Mouse (Mus musculus) heart, adult 2 months (tissue): ENCODE measurements at regions not wholly inside any gene's neighbourhood (a gene's known extent, or its start where the extent isn't known, plus 50 kb on each side); places are given as distances from the start of the nearest gene placed in this dataset.
"Not testable (repeated sequence)": the region's sequence is repeated elsewhere in the genome, so short reads cannot be mapped to it uniquely, and the experiment has no call there.

Experiments
- DNase-seq, 2 experiments: peaks; one replicate each; pipeline ENCODE4 v3.0.0; 2021
- H3K27ac ChIP-seq: fragments of 200-600 bp; 2 replicates; pipeline ENCODE4 v1.8.1; 2022
- H3K27me3 ChIP-seq: fragments of 200-500 bp; 2 replicates; pipeline ENCODE4 v1.6.1; 2012; ENCODE audit warnings: mild to moderate bottlenecking, low read length, inconsistent platforms, mixed read lengths; ENCODE audit not compliant: control insufficient read depth, insufficient read depth
- H3K36me3 ChIP-seq: fragments of 200-500 bp; 2 replicates; pipeline ENCODE4 v1.6.1; 2012; ENCODE audit warnings: low read length, inconsistent platforms; ENCODE audit not compliant: control insufficient read depth, insufficient read depth
- H3K4me1 ChIP-seq: fragments of 200-500 bp; 2 replicates; pipeline ENCODE4 v1.6.1; 2011; ENCODE audit warnings: low read length; ENCODE audit not compliant: control insufficient read depth, insufficient read depth
- H3K4me3 ChIP-seq: fragments of 200-600 bp; 2 replicates; pipeline ENCODE4 v1.8.1; 2022
- H3K79me2 ChIP-seq: fragments of 200-500 bp; replicated peaks from 2 replicates; pipeline ENCODE4 v1.6.1; 2012; ENCODE audit warnings: mild to moderate bottlenecking, inconsistent platforms, low read length, moderate library complexity, mixed read lengths; ENCODE audit not compliant: control insufficient read depth, insufficient read depth
- H3K9ac ChIP-seq: fragments of 200-500 bp; 2 replicates; pipeline ENCODE4 v1.6.1; 2012; ENCODE audit warnings: low read depth, mild to moderate bottlenecking, control low read depth, inconsistent platforms, low read length, mixed read lengths
- WGBS: fragments of 180-500 bp; shearing (Covaris S2); methylation state at CpG from one replicate; pipeline ENCODE4 v1.1.7; 2018; 5-methylcytosine and 5-hydroxymethylcytosine counted together
- intact Hi-C: fragments of 180-260 bp; cut with DNase I; formaldehyde crosslinking; loops from one replicate; pipeline ENCODE4 v1.15.1; 2025

GRCm38 (mm10) chr7:59797212-59797611, 207.6 kb downstream of the Snurf start:
- H3K79me2 ChIP-seq, DNase-seq, H3K27me3 ChIP-seq, H3K36me3 ChIP-seq, H3K4me3 ChIP-seq, H3K9ac ChIP-seq, intact Hi-C loops, H3K27ac ChIP-seq, H3K4me1 ChIP-seq: not testable (repeated sequence)
- WGBS: 61% methylated on average over 4 of the region's 4 CpGs

GRCm38 (mm10) chr7:59769749-59770148, 235.1 kb downstream of the Snurf start:
- 42% methylated on average over 1 of the region's 1 CpGs for WGBS
- H3K79me2 ChIP-seq, H3K4me3 ChIP-seq, H3K36me3 ChIP-seq, H3K27me3 ChIP-seq, intact Hi-C loops, H3K4me1 ChIP-seq, H3K27ac ChIP-seq, H3K9ac ChIP-seq: not testable (repeated sequence)
- DNase-seq: peak; percentile 16 to 17

GRCm38 (mm10) chr7:59768641-59769040, 236.2 kb downstream of the Snurf start:
- H3K9ac ChIP-seq, H3K27me3 ChIP-seq, H3K4me1 ChIP-seq, H3K27ac ChIP-seq, H3K79me2 ChIP-seq, H3K36me3 ChIP-seq, H3K4me3 ChIP-seq, intact Hi-C loops: not testable (repeated sequence)
- 58% methylated on average over 2 of the region's 4 CpGs for WGBS
- peak; percentile 8 to 21 for DNase-seq

- H3K36me3 ChIP-seq, H3K9ac ChIP-seq, H3K79me2 ChIP-seq, H3K4me3 ChIP-seq, H3K27ac ChIP-seq, intact Hi-C loops, H3K4me1 ChIP-seq, H3K27me3 ChIP-seq: not testable (repeated sequence)
- peak; percentile 5 to 22 for DNase-seq
- 49% methylated on average over 1 of the region's 1 CpGs for WGBS
These were observed 237.5 kb downstream of the Snurf start for GRCm38 (mm10) chr7:59767325-59767724.
